Mouse (Mus musculus) right cerebral cortex, postnatal 10 days (tissue): ENCODE data around the gene Hoxa13.
A peak's percentile ranks its signal among the peaks of the same experiment; 100 is the strongest.

Source experiments
- DNase-seq, 2 experiments: peaks; one replicate each; pipeline ENCODE4 v3.0.0; 2021; ENCODE audit warnings: low spot score in 2 of 2

Hoxa13 gene

GRCm38 (mm10) chr6:52270494-52271480 lies 10.1 kb upstream of the Hoxa13 start:
- peak; percentile 61 to 76 for DNase-seq

- DNase-seq: no peak
Measured at GRCm38 (mm10) chr6:52268756-52269155, 8.1 kb upstream of the Hoxa13 start.

GRCm38 (mm10) chr6:52268341-52268740 lies 7.7 kb upstream of the Hoxa13 start:
- no peak for DNase-seq

GRCm38 (mm10) chr6:52267691-52268090 lies 7.0 kb upstream of the Hoxa13 start:
- DNase-seq: no peak

- DNase-seq: no peak
Measured at GRCm38 (mm10) chr6:52267221-52267620, 6.5 kb upstream of the Hoxa13 start.

- no peak for DNase-seq
Measured at GRCm38 (mm10) chr6:52266666-52266985, 5.9 kb upstream of the Hoxa13 start.

GRCm38 (mm10) chr6:52265913-52266665 lies 5.4 kb upstream of the Hoxa13 start:
- no peak for DNase-seq

GRCm38 (mm10) chr6:52265306-52265912 lies 4.7 kb upstream of the Hoxa13 start:
- DNase-seq: no peak

GRCm38 (mm10) chr6:52264106-52264790 lies 3.6 kb upstream of the Hoxa13 start:
- no peak for DNase-seq

- no peak for DNase-seq
Measured at GRCm38 (mm10) chr6:52263321-52263585, 2.6 kb upstream of the Hoxa13 start.

- DNase-seq: no peak
Measured at GRCm38 (mm10) chr6:52262463-52263320, 2.0 kb upstream of the Hoxa13 start.

GRCm38 (mm10) chr6:52261751-52262462 lies 1.2 kb upstream of the Hoxa13 start:
- no peak for DNase-seq

GRCm38 (mm10) chr6:52259811-52260261 lies 844 bp downstream of the Hoxa13 start:
- DNase-seq: no peak

GRCm38 (mm10) chr6:52259081-52259790 lies 1.4 kb downstream of the Hoxa13 start:
- DNase-seq: no peak

GRCm38 (mm10) chr6:52256956-52257355 lies 3.7 kb downstream of the Hoxa13 start:
- DNase-seq: peak; percentile 60 to 78

- peak in 1 of 2 experiments; percentile 13 for DNase-seq
Measured at GRCm38 (mm10) chr6:52253511-52254500, 6.9 kb downstream of the Hoxa13 start.

- DNase-seq: no peak
Measured at GRCm38 (mm10) chr6:52252775-52253376, 7.8 kb downstream of the Hoxa13 start.
